In the genomic region with DNA sequence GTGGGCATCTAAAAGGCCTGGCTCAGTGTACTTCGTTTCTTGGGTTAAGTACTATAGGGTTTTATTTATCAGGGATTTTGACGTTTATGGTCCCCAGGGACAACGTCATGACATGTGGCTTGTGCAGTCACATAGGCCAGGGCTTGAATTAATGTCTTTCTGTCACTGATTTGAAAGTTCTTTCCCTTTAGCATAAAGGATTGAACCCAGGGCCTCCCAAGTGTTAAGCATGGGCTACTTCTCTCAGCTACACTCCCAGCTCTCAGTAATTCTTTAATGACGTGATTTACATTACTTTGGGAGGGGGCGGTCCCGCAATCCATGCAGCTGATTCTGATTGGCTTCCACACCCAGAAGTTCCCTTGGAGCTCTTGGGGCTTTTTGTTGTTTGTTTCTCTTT, we compare ENCODE assay signal across 9 mouse cellular contexts. TPM values are rescaled to one million over a fixed set of nuclear protein-coding genes. Genes with fewer than 3 reads are reported as not detected.
DNase-seq lines count a peak whose midpoint lies in the region; ATAC-seq lines count a peak whose summit lies in the region.
"Had no signal": no experiment of that assay in that cellular context is flagged by ENCODE, and none has a peak within 500 bp of the region (broad histone marks: within the 10 kb centered on the region; RNA-seq: fewer than 3 reads in every experiment).

No protein-coding gene starts in this region.

- no peak overlapping the region for H3K4me2 ChIP-seq in heart, embryonic 15.5 days
- H3K4me2 ChIP-seq in midbrain, embryonic 12.5 days (replicated peaks), result no peak overlapping the region
- H3K4me2 ChIP-seq in midbrain, embryonic 14.5 days (ENCODE audit: low read length), result no peak overlapping the region
- H3K4me2 ChIP-seq in forebrain, embryonic 13.5 days, result 0 out of 2 replicates have a peak overlapping the region, but pooled peaks have one; percentile 8
- H3K4me2 ChIP-seq in neural tube, embryonic 13.5 days, result no peak overlapping the region

- H3K4me3 ChIP-seq in heart, embryonic 15.5 days, result no peak overlapping the region
- H3K4me3 ChIP-seq in midbrain, embryonic 12.5 days, result no peak overlapping the region
- no peak overlapping the region for H3K4me3 ChIP-seq in midbrain, embryonic 14.5 days (replicated peaks; ENCODE audit: low read depth, low read length)
- no peak overlapping the region for H3K4me3 ChIP-seq in forebrain, embryonic 13.5 days
- H3K4me3 ChIP-seq in neural tube, embryonic 13.5 days, result no peak overlapping the region
- H3K4me3 ChIP-seq: heart, adult 2 months had no signal

- no peaks in the 10 kb centered on the region for H3K9me3 ChIP-seq in heart, embryonic 15.5 days (replicated peaks)
- no peaks in the 10 kb centered on the region for H3K9me3 ChIP-seq in midbrain, embryonic 12.5 days
- H3K9me3 ChIP-seq in midbrain, embryonic 14.5 days (ENCODE audit: control insufficient read depth, low read length), result no peaks in the 10 kb centered on the region
- no peaks in the 10 kb centered on the region for H3K9me3 ChIP-seq in forebrain, embryonic 13.5 days (replicated peaks)
- H3K9me3 ChIP-seq in neural tube, embryonic 13.5 days, result no peaks in the 10 kb centered on the region

- H3K36me3 ChIP-seq in heart, embryonic 15.5 days, result no peaks in the 10 kb centered on the region
- H3K36me3 ChIP-seq in midbrain, embryonic 12.5 days, result no peaks in the 10 kb centered on the region
- H3K36me3 ChIP-seq in midbrain, embryonic 14.5 days (ENCODE audit: control insufficient read depth, insufficient read depth, low read length), result no peaks in the 10 kb centered on the region
- no peaks in the 10 kb centered on the region for H3K36me3 ChIP-seq in forebrain, embryonic 13.5 days (ENCODE audit: poor library complexity, severe bottlenecking)
- H3K36me3 ChIP-seq in neural tube, embryonic 13.5 days, result no peaks in the 10 kb centered on the region

- intact Hi-C loops in heart, postnatal 25 days (cut with DNase I), result no loop called here

- peaks cover 91% of the 10 kb centered on the region for H3K4me1 ChIP-seq in heart, embryonic 15.5 days (replicated peaks)
- peaks cover 56% of the 10 kb centered on the region for H3K4me1 ChIP-seq in midbrain, embryonic 12.5 days
- H3K4me1 ChIP-seq in midbrain, embryonic 14.5 days (ENCODE audit: control insufficient read depth, insufficient read depth, low read length), result peaks cover 20% of the 10 kb centered on the region
- H3K4me1 ChIP-seq in forebrain, embryonic 13.5 days, result peaks cover 79% of the 10 kb centered on the region
- H3K4me1 ChIP-seq in neural tube, embryonic 13.5 days (replicated peaks), result peaks cover 70% of the 10 kb centered on the region

- no peaks in the 10 kb centered on the region for H3K27me3 ChIP-seq in heart, embryonic 15.5 days
- H3K27me3 ChIP-seq in midbrain, embryonic 12.5 days, result peaks cover 42% of the 10 kb centered on the region
- no peaks in the 10 kb centered on the region for H3K27me3 ChIP-seq in midbrain, embryonic 14.5 days (ENCODE audit: control insufficient read depth, insufficient read depth, low read length)
- no peaks in the 10 kb centered on the region for H3K27me3 ChIP-seq in forebrain, embryonic 13.5 days
- H3K27me3 ChIP-seq in neural tube, embryonic 13.5 days, result no peaks in the 10 kb centered on the region; the same call in none of the 2 replicates

- H3K27ac ChIP-seq in heart, embryonic 15.5 days, result 0 out of 2 replicates have a peak overlapping the region, but pooled peaks have one; percentile 5
- no peak overlapping the region for H3K27ac ChIP-seq in midbrain, embryonic 12.5 days (replicated peaks)
- H3K27ac ChIP-seq in midbrain, embryonic 14.5 days (replicated peaks; ENCODE audit: low read depth, low read length), result no peak overlapping the region
- peak overlapping the region; percentile 55 for H3K27ac ChIP-seq in forebrain, embryonic 13.5 days
- no peak overlapping the region for H3K27ac ChIP-seq in neural tube, embryonic 13.5 days (replicated peaks)
- H3K27ac ChIP-seq: heart, adult 2 months had no signal

- ATAC-seq in heart, embryonic 15.5 days (replicated peaks; ENCODE audit: insufficient number of reproducible peaks, insufficient read depth, low FRiP score, low read depth), result no peak
- peak; percentile 52; the same call in 1 of the 2 replicates for ATAC-seq in midbrain, embryonic 12.5 days (ENCODE audit: low FRiP score, low read depth)
- ATAC-seq in midbrain, embryonic 14.5 days (ENCODE audit: low FRiP score, low TSS enrichment), result no peak
- peak; percentile 28; the same call in 1 of the 2 replicates for ATAC-seq in forebrain, embryonic 13.5 days
- ATAC-seq in neural tube, embryonic 13.5 days (ENCODE audit: low read depth), result no peak
- no peak for ATAC-seq in CD4-positive, CD25-positive, alpha-beta regulatory T cell, adult 4 months

- 0 out of 2 replicates have a peak overlapping the region, but pooled peaks have one; percentile 23 for H3K9ac ChIP-seq in heart, embryonic 15.5 days
- no peak overlapping the region for H3K9ac ChIP-seq in midbrain, embryonic 12.5 days (replicated peaks)
- H3K9ac ChIP-seq in midbrain, embryonic 14.5 days (replicated peaks; ENCODE audit: low read length), result no peak overlapping the region
- no peak overlapping the region; the same call in 1 of the 2 replicates for H3K9ac ChIP-seq in forebrain, embryonic 13.5 days
- H3K9ac ChIP-seq in neural tube, embryonic 13.5 days, result 0 out of 2 replicates have a peak overlapping the region, but pooled peaks have one; percentile 9

- DNase-seq in heart, postnatal 25 days (ENCODE audit: low spot score), result no peak
- DNase-seq in midbrain, embryonic 14.5 days, result no peak
- no peak for DNase-seq in right cerebral cortex, adult 2 months (ENCODE audit: low spot score in 2 of 2)
- DNase-seq: heart, adult 2 months had no signal

- WGBS in heart, embryonic 15.5 days, result 45% methylated on average over 6 of the region's 6 CpGs
- 17% methylated on average over 6 of the region's 6 CpGs for WGBS in midbrain, embryonic 12.5 days
- WGBS in midbrain, embryonic 14.5 days, result 18% methylated on average over 6 of the region's 6 CpGs
- 13% methylated on average over 6 of the region's 6 CpGs for WGBS in forebrain, embryonic 13.5 days
- WGBS in neural tube, embryonic 13.5 days, result 6% methylated on average over 6 of the region's 6 CpGs

RNA-seq across cellular contexts. Expression of a gene that starts 33.2 kb away (rescaled TPM):
- 8.6 and 10.7 TPM in 2 replicates for polyA plus RNA-seq in heart, embryonic 15.5 days (2015; fragmentation: Nextera tagmentation; extraction: Ambion mirVana)
- 10 to 100 TPM; 34.9 to 37.7 TPM for total RNA-seq in heart, postnatal 25 days (2021)
- 4.9 and 5.8 TPM in 2 replicates for polyA plus RNA-seq in midbrain, embryonic 12.5 days (2016; fragmentation: Nextera tagmentation; extraction: Ambion mirVana)
- 10.2 and 10.4 TPM in 2 replicates for polyA plus RNA-seq in midbrain, embryonic 14.5 days (2014; fragmentation: Nextera tagmentation; extraction: Ambion mirVana)
- polyA plus RNA-seq in forebrain, embryonic 13.5 days (2015; fragmentation: Nextera tagmentation; extraction: Ambion mirVana), result 6.5 and 7.2 TPM in 2 replicates
- 4.0 and 4.2 TPM in 2 replicates for polyA plus RNA-seq in neural tube, embryonic 13.5 days (2015; fragmentation: Nextera tagmentation; extraction: Ambion mirVana)
- polyA plus RNA-seq in CD4-positive, CD25-positive, alpha-beta regulatory T cell, adult 4 months (2017; shearing (Covaris generic)), result under 1 TPM in 1 of 2 experiments, not detected in 1; 0.34 TPM

Comparison
In these comparisons a context has a peak if more than half of its experiments do, and no peak if none do; other contexts are left out.
1. ATAC-seq: peak in midbrain, embryonic 12.5 days (single experiment) and forebrain, embryonic 13.5 days (single experiment); none in heart, embryonic 15.5 days (single experiment), midbrain, embryonic 14.5 days (single experiment), neural tube, embryonic 13.5 days (single experiment) and CD4-positive, CD25-positive, alpha-beta regulatory T cell, adult 4 months (single experiment).
2. H3K27ac ChIP-seq: peak in heart, embryonic 15.5 days (single experiment) and forebrain, embryonic 13.5 days (single experiment); none in midbrain, embryonic 12.5 days (single experiment), midbrain, embryonic 14.5 days (single experiment) and neural tube, embryonic 13.5 days (single experiment).
3. H3K9ac ChIP-seq: peak in heart, embryonic 15.5 days (single experiment) and neural tube, embryonic 13.5 days (single experiment); none in midbrain, embryonic 12.5 days (single experiment), midbrain, embryonic 14.5 days (single experiment) and forebrain, embryonic 13.5 days (single experiment).